Mouse (Mus musculus) cortical plate, adult 2 months (tissue): ENCODE results near the gene Tecta.

ENCODE experiments used
- CTCF ChIP-seq: fragments of 200-500 bp; IDR thresholded peaks from 2 replicates; pipeline ENCODE4 v1.5.1; 2011; ENCODE audit warnings: mild to moderate bottlenecking, control low read depth, low read length; ENCODE audit not compliant: insufficient read depth; ENCODE audit errors: extremely low read depth
- POLR2A ChIP-seq: fragments of 200-500 bp; IDR thresholded peaks from 2 replicates; pipeline ENCODE4 v1.6.1; 2011; ENCODE audit warnings: mild to moderate bottlenecking, low read length, control low read depth; ENCODE audit not compliant: insufficient read depth; ENCODE audit errors: extremely low read depth

DNA sequence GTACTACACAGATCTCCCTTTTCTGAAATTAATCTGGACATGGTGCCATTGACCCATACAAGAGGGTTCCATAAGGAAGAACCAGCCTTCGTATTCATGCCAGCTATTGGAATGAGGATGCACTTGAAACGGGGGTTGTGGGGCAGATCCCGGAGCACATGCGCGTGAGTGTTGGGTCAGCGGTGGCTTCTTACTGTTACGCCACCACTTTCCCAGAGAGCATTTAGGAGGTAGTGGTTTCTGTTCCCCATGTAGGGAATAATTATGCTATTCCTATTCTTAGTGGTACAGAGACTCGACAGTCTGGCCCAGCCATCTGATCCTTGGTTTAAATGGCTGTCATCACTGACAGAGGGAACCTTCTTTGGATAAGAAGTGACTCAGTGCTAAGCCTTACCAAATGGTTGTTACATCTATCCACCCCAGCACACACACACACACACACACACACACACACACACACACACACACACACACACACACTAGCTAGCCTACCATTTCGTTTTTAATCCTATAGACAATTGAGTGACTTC is 81.2 kb downstream of the Tecta start:
- TF ChIP-seq CTCF (no peak), POLR2A (no peak)
